Comparison of ENCODE assay signal across 9 mouse cellular contexts in genomic region chr2:163820607-163821006, GRCm38 (mm10). TPM values are rescaled to one million over a fixed set of nuclear protein-coding genes. Genes with fewer than 3 reads are reported as not detected.
DNase-seq lines count a peak whose midpoint lies in the region; ATAC-seq and TF ChIP-seq lines count a peak whose summit lies in the region.
"Had no signal": no experiment of that assay in that cellular context is flagged by ENCODE, and none has a peak within 500 bp of the region (broad histone marks: within the 10 kb centered on the region; RNA-seq: fewer than 3 reads in every experiment).

Ccn5 (plus strand) TSS chr2:163820861.

- no peak for TF ChIP-seq EP300 in lung, postnatal 0 days (IDR thresholded peaks at IDR 0.05)

- WGBS in lung, postnatal 0 days = 56% methylated on average over 4 of the region's 4 CpGs
- 62% methylated on average over 4 of the region's 4 CpGs for WGBS in hindbrain, embryonic 16.5 days
- WGBS in liver, embryonic 12.5 days (ENCODE audit: insufficient replicate concordance) = 46% methylated on average over 4 of the region's 4 CpGs

- H3K27ac ChIP-seq in lung, postnatal 0 days (ENCODE audit: low read length) = no peak within 1 kb of the TSS
- no peak within 1 kb of the TSS for H3K27ac ChIP-seq in hindbrain, embryonic 16.5 days (ENCODE audit: low read depth, low read length)
- no peak within 1 kb of the TSS for H3K27ac ChIP-seq in liver, embryonic 12.5 days
- H3K27ac ChIP-seq: neural tube, embryonic 13.5 days had no signal

- no peaks in the 10 kb centered on the region for H3K36me3 ChIP-seq in lung, postnatal 0 days (ENCODE audit: insufficient read depth, low read length)
- H3K36me3 ChIP-seq in hindbrain, embryonic 16.5 days (ENCODE audit: control insufficient read depth, insufficient read depth, low read length) = no peaks in the 10 kb centered on the region
- H3K36me3 ChIP-seq in liver, embryonic 12.5 days = no peaks in the 10 kb centered on the region
- H3K36me3 ChIP-seq: neural tube, embryonic 13.5 days had no signal

- H3K27me3 ChIP-seq in lung, postnatal 0 days (replicated peaks; ENCODE audit: insufficient read depth, low read length) = no peaks in the 10 kb centered on the region
- no peaks in the 10 kb centered on the region for H3K27me3 ChIP-seq in hindbrain, embryonic 16.5 days (replicated peaks; ENCODE audit: control insufficient read depth, insufficient read depth, low read length)
- H3K27me3 ChIP-seq in liver, embryonic 12.5 days (replicated peaks) = peaks cover 6% of the 10 kb centered on the region; the same call in 1 of the 2 replicates
- H3K27me3 ChIP-seq: neural tube, embryonic 13.5 days had no signal

- H3K9ac ChIP-seq in lung, postnatal 0 days (replicated peaks; ENCODE audit: low read depth) = no peak within 1 kb of the TSS
- no peak within 1 kb of the TSS for H3K9ac ChIP-seq in hindbrain, embryonic 16.5 days (ENCODE audit: low read depth, low read length)
- H3K9ac ChIP-seq in liver, embryonic 12.5 days = no peak within 1 kb of the TSS
- H3K9ac ChIP-seq: neural tube, embryonic 13.5 days had no signal

- no peaks in the 10 kb centered on the region for H3K4me1 ChIP-seq in lung, postnatal 0 days (ENCODE audit: insufficient read depth, low read depth, low read length)
- H3K4me1 ChIP-seq in hindbrain, embryonic 16.5 days (ENCODE audit: control insufficient read depth, insufficient read depth, low read depth, low read length) = no peaks in the 10 kb centered on the region
- H3K4me1 ChIP-seq in liver, embryonic 12.5 days = no peaks in the 10 kb centered on the region
- H3K4me1 ChIP-seq: neural tube, embryonic 13.5 days had no signal

- H3K4me3 ChIP-seq in lung, postnatal 0 days (ENCODE audit: low read depth, low read length) = no peak within 1 kb of the TSS
- H3K4me3 ChIP-seq in hindbrain, embryonic 16.5 days (ENCODE audit: low read length) = no peak within 1 kb of the TSS
- no peak within 1 kb of the TSS for H3K4me3 ChIP-seq in liver, embryonic 12.5 days
- H3K4me3 ChIP-seq: neural tube, embryonic 13.5 days had no signal

- no peak within 1 kb of the TSS for H3K4me2 ChIP-seq in lung, postnatal 0 days (replicated peaks; ENCODE audit: low read depth, low read length)
- H3K4me2 ChIP-seq in hindbrain, embryonic 16.5 days (ENCODE audit: low read length) = no peak within 1 kb of the TSS
- H3K4me2 ChIP-seq in liver, embryonic 12.5 days = no peak within 1 kb of the TSS
- H3K4me2 ChIP-seq: neural tube, embryonic 13.5 days had no signal

- no peak for ATAC-seq in lung, postnatal 0 days
- no peak; the same call in 1 of the 2 replicates for ATAC-seq in granulocyte monocyte progenitor cell, adult 5-6 weeks (replicated peaks; ENCODE audit: poor library complexity, severe bottlenecking)
- no peak for ATAC-seq in hindbrain, embryonic 16.5 days
- ATAC-seq in liver, embryonic 12.5 days = no peak

- no peak for TF ChIP-seq CTCF in lung, postnatal 0 days (IDR thresholded peaks at IDR 0.05)

- H3K9me3 ChIP-seq in lung, postnatal 0 days (ENCODE audit: low read length) = no peaks in the 10 kb centered on the region
- no peaks in the 10 kb centered on the region for H3K9me3 ChIP-seq in hindbrain, embryonic 16.5 days (ENCODE audit: control insufficient read depth, low read length)
- H3K9me3 ChIP-seq in liver, embryonic 12.5 days (replicated peaks) = no peaks in the 10 kb centered on the region
- H3K9me3 ChIP-seq: neural tube, embryonic 13.5 days had no signal

- DNase-seq in NIH3T3 (ENCODE audit: low read depth) = peak; percentile 93
- DNase-seq in adrenal gland, postnatal 10 days = peak; percentile 91
- DNase-seq in gastrocnemius, adult 8-10 months (ENCODE audit: low spot score in 2 of 2) = peak; percentile 84 to 94
- peak; percentile 46 for DNase-seq in lung, postnatal 0 days (ENCODE audit: low spot score)

RNA-seq across cellular contexts. Expression of gene Ccn5, which starts in this region (rescaled TPM):
- under 1 TPM in 1 of 2 experiments, not detected in 1; 0.69 TPM for total RNA-seq in adrenal gland, postnatal 10 days (2021)
- total RNA-seq in gastrocnemius, adult 8-10 months (2022) = 1 to 10 TPM in 2 of 4 experiments, under 1 TPM in 1, not detected in 1; 0.75 to 1.4 (median 1.3) TPM
- polyA plus RNA-seq in lung, postnatal 0 days (2015; fragmentation: Nextera tagmentation; extraction: Ambion mirVana) = 2.4 and 2.7 TPM in 2 replicates
- total RNA-seq in granulocyte monocyte progenitor cell, adult 5-6 weeks (2014; fragmentation: Nextera tagmentation) = not detected in 2 replicates
- total RNA-seq in granulocyte monocyte progenitor cell, adult 5-6 weeks (2017) = not detected in 2 replicates
- 0.20 and 0.31 TPM in 2 replicates for polyA plus RNA-seq in hindbrain, embryonic 16.5 days (2015; fragmentation: Nextera tagmentation; extraction: Ambion mirVana)
- 0.14 and 0.15 TPM in 2 replicates for polyA plus RNA-seq in liver, embryonic 12.5 days (2016; fragmentation: Nextera tagmentation; extraction: Ambion mirVana)
- total RNA-seq: layer of hippocampus, postnatal 25 days had no signal

Comparison
In these comparisons a context has a peak if more than half of its experiments do, and no peak if none do; other contexts are left out.
1. Peak in DNase-seq in adrenal gland, postnatal 10 days; RNA of the gene not detected or under 1 TPM.